Mouse (Mus musculus): ENCODE data around the gene Ltbr. TPM values are rescaled to one million over a fixed set of nuclear protein-coding genes. Genes with fewer than 3 reads are reported as not detected.
"Not testable (repeated sequence)": the region's sequence is repeated elsewhere in the genome, so short reads cannot be mapped to it uniquely, and the experiment has no call there.

Gene Ltbr
- total RNA-seq, 2 experiments from 2014 or later, result 11.1 to 13.0 TPM

GRCm38 (mm10) chr6:125312581-125313355 lies 917 bp downstream of the Ltbr start:
- DNase-seq (ENCODE audit: low spot score in 2 of 2), result no peak

GRCm38 (mm10) chr6:125312171-125312570 lies 1.5 kb downstream of the Ltbr start:
- DNase-seq (ENCODE audit: low spot score in 2 of 2), result no peak

GRCm38 (mm10) chr6:125309406-125309805 lies 4.3 kb downstream of the Ltbr start:
- no peak for DNase-seq (ENCODE audit: low spot score in 2 of 2)

- no peak for DNase-seq (ENCODE audit: low spot score in 2 of 2)
Measured at GRCm38 (mm10) chr6:125308921-125309320, 4.8 kb downstream of the Ltbr start.

GRCm38 (mm10) chr6:125307091-125307490 lies 6.6 kb downstream of the Ltbr start:
- DNase-seq (ENCODE audit: low spot score in 2 of 2), result no peak

GRCm38 (mm10) chr6:125305465-125305864 lies 8.2 kb downstream of the Ltbr start:
- no peak for DNase-seq (ENCODE audit: low spot score in 2 of 2)

GRCm38 (mm10) chr6:125304408-125304807 lies 9.3 kb downstream of the Ltbr start:
- not testable (repeated sequence) for DNase-seq (ENCODE audit: low spot score in 2 of 2)

- DNase-seq (ENCODE audit: low spot score in 2 of 2), result no peak
Measured at GRCm38 (mm10) chr6:125303242-125303641, 10.4 kb downstream of the Ltbr start.

- DNase-seq (ENCODE audit: low spot score in 2 of 2), result no peak
Measured at GRCm38 (mm10) chr6:125302231-125302982, 11.3 kb downstream of the Ltbr start.

- no peak for DNase-seq (ENCODE audit: low spot score in 2 of 2)
Measured at GRCm38 (mm10) chr6:125300982-125301381, 12.7 kb downstream of the Ltbr start.

- DNase-seq (ENCODE audit: low spot score in 2 of 2), result no peak
Measured at GRCm38 (mm10) chr6:125297149-125297820, 16.4 kb downstream of the Ltbr start.

GRCm38 (mm10) chr6:125294049-125294448 lies 19.6 kb downstream of the Ltbr start:
- no peak for DNase-seq (ENCODE audit: low spot score in 2 of 2)

GRCm38 (mm10) chr6:125292256-125292655 lies 21.4 kb downstream of the Ltbr start:
- DNase-seq (ENCODE audit: low spot score in 2 of 2), result no peak

- DNase-seq (ENCODE audit: low spot score in 2 of 2), result no peak
Measured at GRCm38 (mm10) chr6:125291329-125291728, 22.4 kb downstream of the Ltbr start.

- DNase-seq (ENCODE audit: low spot score in 2 of 2), result no peak
Measured at GRCm38 (mm10) chr6:125288730-125289129, 25.0 kb downstream of the Ltbr start.

GRCm38 (mm10) chr6:125286944-125287343 lies 26.7 kb downstream of the Ltbr start:
- DNase-seq (ENCODE audit: low spot score in 2 of 2), result no peak

- DNase-seq (ENCODE audit: low spot score in 2 of 2), result no peak
Measured at GRCm38 (mm10) chr6:125285890-125286289, 27.8 kb downstream of the Ltbr start, which contains the start of gene Tuba3a. Tuba3a (minus strand) TSS chr6:125286042.

- no peak for DNase-seq (ENCODE audit: low spot score in 2 of 2)
Measured at GRCm38 (mm10) chr6:125284751-125285150, 28.9 kb downstream of the Ltbr start.

- no peak for DNase-seq (ENCODE audit: low spot score in 2 of 2)
Measured at GRCm38 (mm10) chr6:125284250-125284649, 29.4 kb downstream of the Ltbr start.

- peak in 1 of 2 experiments; percentile 36 for DNase-seq (ENCODE audit: low spot score in 2 of 2)
Measured at GRCm38 (mm10) chr6:125282721-125283120, 31.0 kb downstream of the Ltbr start.

GRCm38 (mm10) chr6:125279729-125280128 lies 34.0 kb downstream of the Ltbr start:
- no peak for DNase-seq (ENCODE audit: low spot score in 2 of 2)
